Mouse (Mus musculus): ENCODE results near the gene Ift172. TPM values are rescaled to one million over a fixed set of nuclear protein-coding genes. Genes with fewer than 3 reads are reported as not detected.
A peak's percentile ranks its signal among the peaks of the same experiment; 100 is the strongest.

Ift172 gene
- polyA plus RNA-seq, 1 experiment from 2014 or later, result 36.1 TPM

DNA sequence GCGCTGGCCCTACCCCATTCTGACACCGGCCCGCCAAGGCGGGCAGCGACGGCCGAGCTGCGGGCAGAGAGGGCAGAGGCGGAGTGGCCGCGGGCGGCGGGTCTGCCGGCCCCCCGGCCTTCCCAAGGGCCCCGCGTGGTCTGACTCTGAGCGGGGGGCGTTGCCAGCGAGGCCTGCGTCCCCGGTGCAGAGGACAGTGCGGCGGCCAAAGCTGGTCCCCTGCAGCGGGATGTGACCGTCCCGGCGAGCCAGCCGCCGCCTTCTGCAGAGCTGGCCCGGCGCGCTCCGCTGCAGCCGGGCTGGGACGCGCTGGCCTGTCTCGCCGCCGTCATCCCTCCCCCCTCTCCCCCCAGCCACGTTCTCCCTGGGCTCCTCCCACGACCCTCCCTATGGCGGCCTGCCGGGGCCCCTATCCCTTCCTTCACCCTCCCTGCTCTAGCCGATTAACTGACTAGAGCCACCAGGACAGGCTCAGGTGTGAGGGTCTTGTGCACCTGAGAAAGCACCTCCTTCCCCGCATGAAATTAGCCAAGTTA, 4.8 kb upstream of the Ift172 start, which contains the start of gene Fndc4:
TSS of gene Fndc4 (minus strand) at position 475 of the 536 bp plus-strand sequence.
- ATAC-seq (ENCODE audit: insufficient number of reproducible peaks, low FRiP score, low TSS enrichment, low read depth), result peak; percentile 32; the same call in 1 of the 2 replicates
- Histone ChIP-seq H3K27ac (peak within 1 kb of the TSS; percentile 74), H3K9ac (peak within 1 kb of the TSS; percentile 90), H3K9me3 (no peaks in the 10 kb centered on the region), H3K4me3 (peak within 1 kb of the TSS; percentile 88), H3K36me3 (peaks cover 16% of the 10 kb centered on the region), H3K4me2 (peak within 1 kb of the TSS; percentile 89), H3K4me1 (peaks cover 20% of the 10 kb centered on the region), H3K27me3 (no peaks in the 10 kb centered on the region; the same call in 1 of the 2 replicates)
- under 1% methylated on average over 35 of the region's 46 CpGs for WGBS

DNA sequence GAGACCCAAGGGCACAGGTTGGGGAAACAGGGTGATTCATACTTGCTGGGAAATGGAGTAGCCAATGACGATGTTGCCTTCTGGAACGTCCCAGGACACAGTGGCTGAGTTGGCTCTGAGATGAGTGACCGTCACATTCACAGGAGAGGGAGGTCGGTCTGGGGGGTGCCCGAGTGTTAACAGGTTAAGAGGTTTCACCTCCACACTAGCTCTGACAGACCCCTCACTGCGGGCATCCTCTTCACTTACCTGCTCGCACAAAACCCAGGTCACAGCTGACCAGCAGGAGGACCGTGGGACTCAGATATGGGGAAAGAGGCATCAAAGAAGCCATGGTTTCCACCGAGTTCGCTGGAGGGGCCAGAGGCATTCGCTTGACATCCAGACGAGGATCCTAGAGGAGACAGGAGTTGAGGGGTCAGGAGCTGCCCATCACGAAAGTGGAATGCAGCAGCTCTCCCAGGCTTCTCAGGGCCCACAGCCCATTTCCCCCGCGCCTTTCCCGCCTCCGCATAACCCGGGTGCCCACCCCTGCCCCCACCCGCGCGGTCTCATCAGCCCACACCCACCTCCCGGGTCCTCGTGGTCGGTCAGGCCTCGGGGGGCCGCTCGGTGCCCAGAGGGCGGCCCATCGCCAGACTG, 4.2 kb upstream of the Ift172 start:
- no peak for ATAC-seq (ENCODE audit: insufficient number of reproducible peaks, low FRiP score, low TSS enrichment, low read depth)
- H3K9me3 ChIP-seq, result no peaks in the 10 kb centered on the region
- H3K4me2 ChIP-seq, result peak overlapping the region; percentile 89
- H3K27me3 ChIP-seq, result no peaks in the 10 kb centered on the region
- 4% methylated on average over 29 of the region's 29 CpGs for WGBS
- peak overlapping the region; percentile 90 for H3K9ac ChIP-seq
- H3K36me3 ChIP-seq, result peaks cover 16% of the 10 kb centered on the region
- H3K4me3 ChIP-seq, result peak overlapping the region; percentile 88
- peaks cover 23% of the 10 kb centered on the region for H3K4me1 ChIP-seq
- H3K27ac ChIP-seq, result peak overlapping the region; percentile 74

DNA sequence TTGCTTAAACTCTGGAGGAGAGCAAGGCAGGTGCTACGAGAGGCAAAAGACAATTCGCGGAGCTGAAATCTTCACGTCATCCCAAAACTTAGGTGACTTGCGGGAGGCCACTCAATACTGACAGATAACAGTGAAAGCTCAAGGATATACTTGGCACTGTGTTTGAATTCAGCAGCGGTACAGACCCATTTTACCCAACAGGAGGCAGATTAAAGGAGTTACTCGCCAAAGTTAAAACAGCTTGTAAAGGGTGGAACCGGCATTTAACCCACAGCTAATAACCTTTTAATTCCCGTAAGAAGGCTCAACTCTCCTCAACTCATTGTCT, 409 bp upstream of the Ift172 start:
- Histone ChIP-seq H3K36me3 (peaks cover 24% of the 10 kb centered on the region), H3K9ac (peak overlapping the region; percentile 10; the same call in 1 of the 2 replicates), H3K4me2 (peak overlapping the region; percentile 74), H3K4me3 (peak overlapping the region; percentile 58), H3K27ac (peak overlapping the region; percentile 87), H3K4me1 (peaks cover 27% of the 10 kb centered on the region), H3K9me3 (no peaks in the 10 kb centered on the region), H3K27me3 (no peaks in the 10 kb centered on the region)
- WGBS, result 2% methylated on average over 9 of the region's 9 CpGs
- no peak for ATAC-seq (ENCODE audit: insufficient number of reproducible peaks, low FRiP score, low TSS enrichment, low read depth)

DNA sequence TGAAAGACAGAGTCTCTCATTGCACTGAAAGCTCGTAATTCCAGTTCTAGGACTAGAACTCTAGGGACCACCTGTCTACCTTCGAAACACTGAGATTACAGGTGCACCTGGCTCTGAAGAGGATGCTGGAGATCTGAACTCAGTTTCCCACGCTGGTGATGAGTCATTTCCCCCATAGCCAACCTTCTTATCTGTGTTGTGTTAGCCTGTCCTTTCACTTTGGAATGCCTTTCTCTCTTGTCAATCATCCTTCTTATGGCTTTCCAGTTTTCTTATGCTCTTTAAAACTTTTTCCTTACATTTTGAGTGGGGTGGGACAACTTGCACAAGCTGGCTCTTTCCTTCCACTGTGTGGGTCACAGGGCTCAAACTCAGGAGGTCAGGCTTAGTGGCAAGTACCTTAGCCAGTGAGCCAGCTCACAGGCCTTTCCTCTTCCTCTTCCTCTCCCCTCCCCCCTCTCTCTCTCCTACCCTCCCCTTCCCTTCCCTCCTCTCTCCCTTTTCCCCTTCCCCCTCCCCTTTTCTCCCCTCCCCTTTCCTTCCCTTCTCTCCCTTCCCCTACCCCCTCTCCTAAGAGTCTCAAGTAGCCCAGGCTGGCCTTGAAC, 1.2 kb downstream of the Ift172 start:
- no peaks in the 10 kb centered on the region for H3K27me3 ChIP-seq
- H3K9ac ChIP-seq, result no peak overlapping the region
- peak overlapping the region; percentile 74 for H3K4me2 ChIP-seq
- peaks cover 40% of the 10 kb centered on the region for H3K36me3 ChIP-seq
- H3K9me3 ChIP-seq, result no peaks in the 10 kb centered on the region
- WGBS, result 86% methylated on average over 3 of the region's 3 CpGs
- H3K27ac ChIP-seq, result no peak overlapping the region
- ATAC-seq (ENCODE audit: insufficient number of reproducible peaks, low FRiP score, low TSS enrichment, low read depth), result no peak
- peaks cover 16% of the 10 kb centered on the region for H3K4me1 ChIP-seq
- peak overlapping the region; percentile 58 for H3K4me3 ChIP-seq

DNA sequence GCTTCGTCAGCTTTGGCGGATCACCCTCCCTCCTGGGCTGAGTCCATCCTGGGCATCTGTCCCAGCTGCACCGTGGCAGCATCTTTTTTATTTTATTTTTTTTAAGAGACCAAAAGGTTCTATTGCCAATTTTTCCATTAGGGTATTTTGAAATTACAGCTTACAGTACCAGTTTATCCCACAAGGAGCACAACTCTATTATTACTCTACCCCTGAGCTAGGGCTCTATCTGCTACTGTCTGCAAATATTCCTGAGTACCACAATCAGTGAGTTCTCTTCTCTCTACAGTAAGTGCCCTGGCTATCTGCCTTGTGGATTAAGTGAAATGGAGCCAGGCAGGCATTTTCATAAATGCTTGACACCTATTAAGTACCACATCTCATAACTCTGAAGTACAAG, 2.3 kb downstream of the Ift172 start:
- 67% methylated on average over 3 of the region's 3 CpGs for WGBS
- H3K4me2 ChIP-seq, result no peak overlapping the region
- ATAC-seq (ENCODE audit: insufficient number of reproducible peaks, low FRiP score, low TSS enrichment, low read depth), result no peak
- H3K27me3 ChIP-seq, result no peaks in the 10 kb centered on the region
- H3K27ac ChIP-seq, result no peak overlapping the region
- H3K9me3 ChIP-seq, result no peaks in the 10 kb centered on the region
- no peak overlapping the region for H3K9ac ChIP-seq
- peaks cover 45% of the 10 kb centered on the region for H3K36me3 ChIP-seq
- peaks cover 7% of the 10 kb centered on the region for H3K4me1 ChIP-seq
- no peak overlapping the region for H3K4me3 ChIP-seq

DNA sequence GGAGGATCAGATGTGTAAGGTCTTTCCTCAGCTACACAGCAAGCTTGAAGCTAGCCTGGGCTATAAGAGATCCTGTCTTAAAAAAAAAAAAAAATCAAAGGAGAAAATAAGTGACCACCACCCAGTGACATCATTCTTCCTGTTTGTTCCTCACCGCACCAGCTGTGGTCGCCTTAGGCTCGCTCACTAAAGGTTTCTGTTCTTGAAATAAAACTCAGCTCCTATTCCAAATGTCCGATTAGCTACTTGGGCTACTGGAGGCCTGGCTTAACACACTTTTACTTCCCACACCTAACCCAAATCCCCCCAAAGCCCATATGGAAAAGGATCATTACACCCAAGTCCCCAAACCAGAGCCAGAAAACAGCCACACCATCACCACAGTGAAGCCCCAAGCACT, 2.7 kb downstream of the Ift172 start:
- H3K27me3 ChIP-seq, result no peaks in the 10 kb centered on the region
- no peak overlapping the region for H3K9ac ChIP-seq
- 90% methylated on average over 4 of the region's 4 CpGs for WGBS
- H3K36me3 ChIP-seq, result peaks cover 44% of the 10 kb centered on the region
- no peak overlapping the region for H3K4me2 ChIP-seq
- no peak for ATAC-seq (ENCODE audit: insufficient number of reproducible peaks, low FRiP score, low TSS enrichment, low read depth)
- no peak overlapping the region for H3K4me3 ChIP-seq
- no peak overlapping the region for H3K27ac ChIP-seq
- H3K9me3 ChIP-seq, result no peaks in the 10 kb centered on the region
- peaks cover 7% of the 10 kb centered on the region for H3K4me1 ChIP-seq

DNA sequence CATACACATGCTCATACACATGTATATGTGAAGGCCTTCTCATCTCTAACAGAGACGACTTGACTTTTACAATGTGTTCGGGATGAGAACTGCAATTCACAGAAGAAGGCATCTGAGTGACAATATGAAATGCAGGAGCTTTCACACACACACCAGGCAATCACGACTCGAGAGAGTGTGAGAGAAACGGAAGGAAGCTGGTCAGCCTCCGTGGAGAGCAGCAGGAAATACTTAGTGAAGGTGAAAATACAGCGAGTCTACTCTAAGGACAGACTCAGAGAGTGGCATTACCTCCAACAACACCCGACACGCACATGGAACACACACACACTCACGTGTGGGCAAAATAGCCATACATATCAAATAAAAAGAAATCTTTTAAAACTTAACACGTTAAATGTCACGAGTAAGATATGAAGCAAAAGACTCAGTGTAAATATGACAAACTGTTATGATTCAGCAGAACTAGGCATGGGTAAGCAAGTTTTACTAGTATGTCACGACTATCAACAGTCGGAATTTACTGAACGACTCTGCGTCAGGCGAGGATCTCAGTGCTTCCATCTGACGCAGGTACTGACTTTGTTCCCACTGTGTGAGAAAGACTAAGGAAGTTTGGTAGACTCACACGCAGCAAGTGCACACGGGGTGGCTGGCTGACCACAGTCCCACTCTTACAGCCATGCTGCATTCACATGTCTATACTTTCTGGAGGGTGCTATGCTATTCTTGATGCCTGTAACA, 11.5 kb downstream of the Ift172 start:
- Histone ChIP-seq H3K4me1 (no peaks in the 10 kb centered on the region), H3K4me2 (no peak overlapping the region), H3K27me3 (no peaks in the 10 kb centered on the region), H3K4me3 (no peak overlapping the region), H3K36me3 (peaks cover 92% of the 10 kb centered on the region), H3K27ac (no peak overlapping the region), H3K9me3 (no peaks in the 10 kb centered on the region), H3K9ac (no peak overlapping the region)
- ATAC-seq (ENCODE audit: insufficient number of reproducible peaks, low FRiP score, low TSS enrichment, low read depth), result no peak
- WGBS, result 84% methylated on average over 20 of the region's 20 CpGs

DNA sequence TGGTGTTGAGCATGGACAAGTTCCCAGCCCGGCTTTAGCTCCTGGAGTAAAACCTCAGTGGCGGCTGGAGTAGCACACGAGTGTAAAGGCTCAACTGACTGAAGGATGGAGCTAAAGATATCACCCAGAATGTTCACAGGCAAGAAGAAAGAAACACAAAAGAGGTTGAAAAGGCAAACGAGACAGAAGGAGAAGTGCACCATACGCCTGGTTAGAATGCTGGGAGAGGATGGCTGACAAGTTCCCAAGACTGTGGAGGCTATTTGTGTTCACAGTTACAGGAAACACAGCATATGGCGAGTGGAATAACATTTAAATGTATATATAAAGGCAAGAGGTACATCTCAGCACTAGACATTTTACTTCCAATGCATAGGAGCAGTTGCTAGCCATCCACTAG, 17.9 kb downstream of the Ift172 start:
- WGBS, result 91% methylated on average over 6 of the region's 6 CpGs
- no peak overlapping the region for H3K4me2 ChIP-seq
- no peak for ATAC-seq (ENCODE audit: insufficient number of reproducible peaks, low FRiP score, low TSS enrichment, low read depth)
- no peaks in the 10 kb centered on the region for H3K9me3 ChIP-seq
- no peak overlapping the region for H3K27ac ChIP-seq
- H3K4me3 ChIP-seq, result no peak overlapping the region
- H3K36me3 ChIP-seq, result peaks cover 80% of the 10 kb centered on the region
- no peaks in the 10 kb centered on the region for H3K4me1 ChIP-seq
- H3K27me3 ChIP-seq, result no peaks in the 10 kb centered on the region
- H3K9ac ChIP-seq, result no peak overlapping the region

DNA sequence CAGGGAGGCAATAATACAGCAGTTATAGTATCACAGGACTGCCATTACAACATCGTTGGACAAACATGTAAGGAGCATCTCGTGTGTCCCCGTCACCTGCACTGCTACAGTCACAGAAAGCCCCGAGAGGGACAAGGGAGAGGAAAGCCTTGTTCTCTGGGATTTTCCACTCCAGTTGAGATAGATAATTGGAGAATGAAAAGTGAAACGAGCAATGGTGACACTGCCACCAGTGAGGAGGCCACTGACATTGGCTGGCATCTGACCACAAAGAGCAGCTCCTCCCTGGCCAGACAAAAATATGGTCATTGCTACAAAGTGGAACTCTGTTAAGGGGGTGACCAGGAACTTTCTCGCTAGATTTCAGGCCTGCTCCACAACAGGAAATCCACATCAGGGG, 23.2 kb downstream of the Ift172 start:
- H3K9ac ChIP-seq, result no peak overlapping the region
- H3K4me1 ChIP-seq, result no peaks in the 10 kb centered on the region
- no peak overlapping the region for H3K27ac ChIP-seq
- H3K4me2 ChIP-seq, result no peak overlapping the region
- no peak overlapping the region for H3K4me3 ChIP-seq
- H3K9me3 ChIP-seq, result no peaks in the 10 kb centered on the region
- H3K36me3 ChIP-seq, result peaks cover 89% of the 10 kb centered on the region
- H3K27me3 ChIP-seq, result no peaks in the 10 kb centered on the region
- WGBS, result 90% methylated on average over 6 of the region's 6 CpGs
- no peak for ATAC-seq (ENCODE audit: insufficient number of reproducible peaks, low FRiP score, low TSS enrichment, low read depth)

DNA sequence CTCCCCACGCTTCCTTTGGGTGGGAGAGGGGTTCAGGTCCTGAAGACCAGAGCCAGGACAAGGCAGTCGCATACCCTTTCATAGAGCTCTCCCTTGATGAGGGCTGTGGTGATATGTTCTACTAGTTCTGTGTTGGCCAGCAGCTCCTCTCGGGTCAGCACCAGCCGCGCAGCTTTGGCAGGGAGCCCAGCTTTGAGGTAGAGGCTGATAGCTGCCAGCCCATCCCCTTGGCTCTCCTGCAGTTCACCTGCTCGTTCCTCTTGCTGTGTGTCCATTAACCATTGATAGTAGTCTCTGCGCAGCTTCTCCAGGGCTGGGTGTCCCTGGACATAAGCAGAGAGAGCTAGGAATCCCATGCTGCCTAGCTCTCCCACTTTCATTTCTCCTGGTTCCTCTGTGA, 24.8 kb downstream of the Ift172 start:
- Histone ChIP-seq H3K27me3 (no peaks in the 10 kb centered on the region), H3K27ac (no peak overlapping the region), H3K9me3 (no peaks in the 10 kb centered on the region), H3K9ac (no peak overlapping the region), H3K4me2 (no peak overlapping the region), H3K4me1 (no peaks in the 10 kb centered on the region), H3K4me3 (no peak overlapping the region), H3K36me3 (peaks cover 94% of the 10 kb centered on the region)
- 89% methylated on average over 7 of the region's 7 CpGs for WGBS
- ATAC-seq (ENCODE audit: insufficient number of reproducible peaks, low FRiP score, low TSS enrichment, low read depth), result no peak

DNA sequence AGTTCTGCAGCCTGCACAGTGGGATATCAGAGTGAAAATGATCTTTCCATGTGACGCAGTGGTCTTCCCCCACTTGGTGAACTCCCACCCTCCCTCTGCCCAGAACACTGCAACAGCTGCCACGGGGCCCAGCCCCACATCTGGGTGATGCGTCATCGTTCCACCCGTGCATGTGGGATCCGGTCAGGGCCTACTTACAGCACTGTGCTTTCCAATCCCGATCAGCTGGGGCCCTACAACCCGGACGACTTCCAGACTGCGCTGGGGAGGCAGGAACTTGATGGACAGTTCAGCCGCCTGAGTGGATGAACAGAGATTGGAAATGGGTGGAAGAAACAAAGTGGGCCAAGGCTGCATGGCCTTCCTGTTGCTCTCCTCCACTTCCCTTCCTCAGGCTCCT, 33.3 kb downstream of the Ift172 start:
- Histone ChIP-seq H3K4me2 (no peak overlapping the region), H3K27ac (no peak overlapping the region), H3K4me3 (no peak overlapping the region), H3K9me3 (no peaks in the 10 kb centered on the region), H3K27me3 (no peaks in the 10 kb centered on the region), H3K4me1 (peaks cover 20% of the 10 kb centered on the region), H3K9ac (no peak overlapping the region), H3K36me3 (peaks cover 73% of the 10 kb centered on the region)
- ATAC-seq (ENCODE audit: insufficient number of reproducible peaks, low FRiP score, low TSS enrichment, low read depth), result no peak
- 79% methylated on average over 11 of the region's 11 CpGs for WGBS

DNA sequence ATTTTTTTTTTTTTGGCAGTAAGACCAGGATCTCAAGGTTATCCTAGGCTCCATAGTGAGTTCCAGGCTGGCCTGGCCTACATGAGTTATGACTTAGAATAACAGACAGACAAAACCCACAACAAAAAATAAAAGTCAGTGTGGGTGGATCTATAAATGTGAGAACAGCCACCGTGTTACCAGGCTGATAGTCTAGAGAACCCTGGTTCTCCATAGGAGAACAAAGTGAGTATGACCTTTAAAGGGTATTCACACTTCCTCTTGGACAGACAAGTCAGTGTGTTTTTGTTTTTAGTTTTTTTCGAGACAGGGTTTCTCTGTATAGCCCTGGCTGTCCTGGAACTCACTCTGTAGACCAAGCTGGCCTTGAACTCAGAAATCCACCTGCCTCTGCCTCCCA, 34.9 kb downstream of the Ift172 start:
- ATAC-seq (ENCODE audit: insufficient number of reproducible peaks, low FRiP score, low TSS enrichment, low read depth), result no peak
- no peak overlapping the region for H3K9ac ChIP-seq
- 81% methylated on average over 2 of the region's 2 CpGs for WGBS
- H3K27ac ChIP-seq, result no peak overlapping the region
- no peaks in the 10 kb centered on the region for H3K9me3 ChIP-seq
- no peak overlapping the region for H3K4me2 ChIP-seq
- H3K4me3 ChIP-seq, result no peak overlapping the region
- peaks cover 67% of the 10 kb centered on the region for H3K36me3 ChIP-seq
- H3K27me3 ChIP-seq, result no peaks in the 10 kb centered on the region
- peaks cover 36% of the 10 kb centered on the region for H3K4me1 ChIP-seq
